Mouse (Mus musculus) kidney, adult 18-20 months (tissue): ENCODE measurements around the gene Mfap3l.
"Not testable (repeated sequence)": the region's sequence is repeated elsewhere in the genome, so short reads cannot be mapped to it uniquely, and the experiment has no call there.

ENCODE experiments used
- DNase-seq: peaks from one replicate; pipeline ENCODE4 v3.0.0; 2021

The Mfap3l gene

DNA sequence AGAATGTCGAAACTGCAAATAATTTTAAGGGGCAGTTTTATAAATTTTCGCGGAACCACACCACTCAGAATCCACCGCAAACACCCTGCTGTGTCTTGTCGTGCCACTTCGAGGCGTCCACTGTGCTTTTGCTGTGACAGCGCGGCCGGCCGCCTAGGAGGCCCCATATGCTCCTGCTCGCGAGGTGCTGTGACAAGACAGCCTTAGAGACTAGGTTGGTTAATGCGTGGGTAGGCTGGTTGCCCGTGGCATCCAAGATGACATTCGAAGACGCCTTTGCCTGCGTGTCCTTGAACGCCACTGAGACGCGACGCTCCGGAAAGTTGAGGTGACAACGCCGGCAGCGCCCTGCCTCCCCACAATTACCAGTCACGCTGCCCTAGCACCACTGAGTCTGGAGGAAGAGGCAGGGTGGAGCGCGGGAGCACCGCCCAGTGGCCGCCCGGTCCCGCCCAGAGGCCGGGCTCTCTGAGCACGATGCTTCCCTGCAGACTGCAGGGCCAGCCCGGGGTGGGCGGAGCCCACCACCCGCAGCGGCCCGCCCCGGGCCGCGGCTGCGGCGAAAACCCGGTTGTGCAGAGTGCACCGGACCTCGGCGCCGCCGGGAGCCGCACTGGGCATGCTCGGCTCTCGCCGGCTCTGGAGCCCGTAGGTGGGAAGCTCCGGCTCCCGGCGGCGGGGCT, at the start of gene Mfap3l:
Gene Mfap3l (plus strand): TSS at position 578 of the 683 bp plus-strand sequence.
- peak; percentile 92 for DNase-seq

- DNase-seq: no peak
Measured at GRCm38 (mm10) chr8:60583369-60583768, 49.3 kb upstream of the Mfap3l start.

DNA sequence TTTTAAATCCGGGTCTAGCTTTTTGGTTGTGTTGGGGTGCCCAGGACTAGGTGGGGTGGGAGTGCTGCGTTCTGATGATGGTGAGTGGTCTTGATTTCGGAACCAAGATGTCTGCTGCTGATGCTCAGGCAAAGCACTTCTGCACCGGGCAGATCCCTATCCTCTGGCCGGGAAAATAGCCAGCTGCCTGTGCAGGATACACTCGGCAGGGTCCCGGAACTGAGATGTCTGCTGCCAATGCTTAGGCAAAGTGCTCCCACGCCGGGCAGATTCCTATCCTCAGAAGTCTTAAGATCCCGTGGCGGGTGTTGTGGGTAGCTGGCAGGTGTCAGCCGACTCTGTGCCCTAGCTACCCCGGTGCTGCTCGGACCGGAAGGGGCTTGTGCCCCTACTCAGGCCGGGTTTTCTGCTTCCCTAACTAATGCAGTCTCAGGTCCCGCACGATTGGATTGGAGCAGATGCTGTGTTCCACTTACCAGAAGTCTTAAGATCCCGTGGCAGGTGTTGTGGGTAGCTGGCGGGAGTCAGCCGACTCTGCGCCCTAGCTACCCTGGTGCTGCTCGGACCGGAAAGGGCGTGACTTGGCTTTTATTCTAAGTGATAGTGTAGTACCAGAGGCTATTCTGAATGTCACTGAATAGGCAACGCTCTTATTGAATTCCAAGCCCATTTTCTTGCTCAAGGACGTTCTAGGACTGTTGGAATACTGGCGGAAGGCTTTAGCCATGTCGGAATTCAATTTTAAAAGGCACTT, 41.1 kb upstream of the Mfap3l start:
- DNase-seq: not testable (repeated sequence)

DNA sequence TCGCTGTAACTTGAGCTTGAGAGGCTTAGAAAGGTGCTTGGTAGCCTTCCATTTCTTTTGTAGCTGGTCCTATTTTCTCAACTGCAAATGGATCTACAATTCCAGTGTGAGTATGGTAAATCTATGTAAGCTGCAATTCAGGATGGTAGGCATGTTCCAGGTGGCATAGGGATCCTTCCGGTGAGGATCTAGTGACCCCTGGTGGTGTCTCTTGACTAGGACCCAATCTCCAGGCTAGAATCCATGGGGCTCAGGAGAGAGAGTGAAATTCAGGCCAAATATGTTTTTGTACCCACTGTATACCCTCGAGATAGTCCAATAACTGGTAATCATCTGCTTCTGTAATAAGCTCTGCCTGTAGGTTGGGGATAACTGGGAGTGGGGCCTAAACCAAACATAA, 37.9 kb upstream of the Mfap3l start:
- peak; percentile 72 for DNase-seq

- no peak for DNase-seq
Measured at GRCm38 (mm10) chr8:60611580-60612111, 21.0 kb upstream of the Mfap3l start.

DNA sequence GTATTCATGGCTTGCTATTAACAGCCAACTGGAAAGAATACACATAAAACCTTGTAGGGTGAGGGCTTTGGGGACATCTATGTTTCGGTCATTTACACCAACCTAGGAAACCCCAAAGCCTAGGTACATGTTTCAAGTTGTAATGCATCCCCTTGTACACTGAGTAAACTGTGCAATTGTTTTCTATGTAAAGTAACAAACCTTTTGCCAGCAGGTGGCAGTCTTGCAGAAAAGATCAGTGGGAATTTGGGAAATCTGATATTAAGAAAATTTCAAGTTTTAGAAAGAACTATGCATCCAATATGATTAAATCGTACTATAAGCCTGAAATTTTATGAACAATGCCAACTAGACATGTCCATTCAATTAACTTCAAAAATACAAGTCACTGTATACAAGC, 15.7 kb upstream of the Mfap3l start:
- DNase-seq: peak; percentile 31

DNA sequence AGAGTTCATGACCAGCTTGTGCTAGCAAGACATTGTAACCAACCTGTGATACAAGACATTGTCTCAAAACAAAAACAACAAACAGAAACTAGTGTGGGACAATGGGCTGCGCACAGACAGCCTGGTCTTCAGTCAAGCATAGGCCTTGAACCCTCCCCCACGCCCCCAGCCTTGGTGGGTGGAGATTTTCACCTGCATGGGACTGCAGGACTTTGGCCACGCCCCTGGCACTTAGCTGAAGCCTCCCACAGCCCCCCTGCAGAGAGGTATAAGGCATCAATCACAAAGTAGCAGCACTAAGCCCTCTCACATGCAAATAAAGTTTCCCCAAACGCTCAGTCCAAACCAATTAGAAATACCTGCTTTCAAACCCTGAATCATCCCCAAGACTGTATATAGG, 11.1 kb upstream of the Mfap3l start:
- no peak for DNase-seq

DNA sequence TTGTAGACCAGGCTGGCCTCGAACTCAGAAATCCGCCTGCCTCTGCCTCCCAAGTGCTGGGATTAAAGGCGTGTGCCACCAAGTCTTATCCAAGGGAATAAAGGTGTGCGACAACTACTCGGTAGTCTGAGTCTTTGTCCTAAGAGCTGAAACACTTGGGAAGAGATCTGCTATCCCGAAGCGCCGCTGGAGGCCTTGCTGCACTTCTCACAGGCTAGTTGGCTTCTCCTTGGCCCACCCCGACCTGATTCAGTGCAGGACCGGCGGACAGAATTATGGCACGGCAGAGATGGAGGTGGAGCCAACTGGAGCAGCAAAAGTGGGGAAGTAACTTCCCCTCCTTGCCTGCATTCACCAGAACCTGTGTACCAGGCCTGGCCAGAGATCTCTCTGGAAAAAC, 10.6 kb upstream of the Mfap3l start:
- no peak for DNase-seq

DNA sequence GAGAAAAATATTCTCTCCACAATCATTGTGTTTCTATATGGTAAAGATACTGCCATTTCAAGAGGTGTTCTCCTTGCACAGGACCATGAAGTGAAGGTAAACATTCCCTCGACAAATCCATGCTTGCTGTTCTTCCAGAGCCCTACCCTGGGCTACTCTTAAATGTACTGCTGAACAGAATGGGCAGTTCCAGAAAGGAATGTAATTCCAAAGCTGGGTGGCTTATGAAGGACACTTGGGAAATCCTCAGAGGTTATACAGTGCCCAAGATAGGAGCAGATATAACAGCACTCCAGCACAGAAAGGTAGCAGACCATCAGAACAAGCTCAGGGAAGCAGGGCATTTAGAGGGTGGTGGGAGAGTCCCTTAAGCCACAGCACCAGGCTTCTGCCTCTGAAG, 9.2 kb upstream of the Mfap3l start:
- DNase-seq: no peak

DNA sequence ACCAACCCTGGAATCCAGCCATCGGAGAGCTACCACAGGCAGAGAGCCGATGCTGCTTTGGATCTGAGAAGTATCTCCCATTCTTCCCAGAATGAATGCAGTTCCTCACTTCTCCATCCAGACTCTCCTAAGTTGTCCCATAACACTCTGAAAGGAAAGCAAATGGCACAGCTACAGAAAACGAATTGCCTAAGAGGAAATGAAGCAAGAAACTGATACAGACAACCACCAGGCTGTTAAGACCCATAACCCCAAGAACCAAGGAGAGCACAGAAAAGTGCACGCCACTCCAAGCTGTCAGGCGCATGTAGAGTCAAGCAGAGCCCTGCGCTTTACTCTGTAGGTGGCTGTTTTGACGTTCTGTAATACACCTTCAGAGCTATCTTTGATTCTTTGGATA, 7.9 kb upstream of the Mfap3l start:
- DNase-seq: no peak

GRCm38 (mm10) chr8:60627937-60628336, 4.7 kb upstream of the Mfap3l start:
- DNase-seq: no peak

GRCm38 (mm10) chr8:60629059-60629458, 3.6 kb upstream of the Mfap3l start:
- DNase-seq: no peak

DNA sequence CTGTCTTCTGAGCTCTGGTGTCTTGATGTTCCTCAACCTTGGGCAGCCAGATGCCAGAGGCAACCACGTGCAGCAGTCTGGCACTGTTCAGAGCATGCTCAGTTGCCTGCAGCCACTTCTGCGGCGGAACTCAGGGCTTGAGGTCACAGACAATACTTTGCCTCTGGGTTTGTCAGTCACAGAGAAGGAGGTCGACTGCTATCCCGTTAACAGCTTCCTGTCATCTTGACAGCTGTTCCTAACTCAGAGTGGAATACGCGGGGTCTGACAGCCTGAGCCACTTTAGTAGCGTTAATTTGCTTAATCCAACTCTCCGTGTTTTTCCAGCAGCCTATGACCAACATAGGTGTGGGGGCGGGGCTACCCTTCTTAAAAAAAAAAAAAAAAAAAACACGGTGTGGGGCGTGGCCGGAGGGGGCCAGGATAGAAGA, 1.1 kb upstream of the Mfap3l start:
- DNase-seq: peak; percentile 90

GRCm38 (mm10) chr8:60632933-60633655, 467 bp downstream of the Mfap3l start:
- DNase-seq: peak; percentile 63

- DNase-seq: no peak
Measured at GRCm38 (mm10) chr8:60634921-60635320, 2.3 kb downstream of the Mfap3l start.

DNA sequence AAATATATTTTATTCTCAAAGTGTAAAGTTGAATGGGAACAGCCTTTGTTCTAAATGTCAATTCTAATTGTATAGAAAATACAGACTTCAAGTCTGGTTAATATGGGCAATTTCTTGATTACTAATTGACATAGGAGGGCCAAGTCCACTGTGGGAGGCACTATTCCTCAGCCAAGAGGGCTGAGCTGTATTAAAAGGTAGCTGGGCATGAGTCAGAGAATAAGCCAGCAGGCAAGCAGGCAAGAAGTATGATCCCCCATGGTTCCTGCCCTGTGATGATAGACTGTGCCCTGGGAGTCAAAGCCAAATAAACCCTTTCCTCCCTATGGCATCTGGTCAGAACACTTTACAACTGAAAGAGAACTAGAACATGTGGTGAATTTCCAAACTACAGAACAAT, 3.2 kb downstream of the Mfap3l start:
- peak; percentile 30 for DNase-seq

- no peak for DNase-seq
Measured at GRCm38 (mm10) chr8:60640046-60640445, 7.4 kb downstream of the Mfap3l start.

GRCm38 (mm10) chr8:60643416-60644020, 10.9 kb downstream of the Mfap3l start:
- DNase-seq: no peak

- DNase-seq: no peak
Measured at GRCm38 (mm10) chr8:60645164-60645563, 12.5 kb downstream of the Mfap3l start.

DNA sequence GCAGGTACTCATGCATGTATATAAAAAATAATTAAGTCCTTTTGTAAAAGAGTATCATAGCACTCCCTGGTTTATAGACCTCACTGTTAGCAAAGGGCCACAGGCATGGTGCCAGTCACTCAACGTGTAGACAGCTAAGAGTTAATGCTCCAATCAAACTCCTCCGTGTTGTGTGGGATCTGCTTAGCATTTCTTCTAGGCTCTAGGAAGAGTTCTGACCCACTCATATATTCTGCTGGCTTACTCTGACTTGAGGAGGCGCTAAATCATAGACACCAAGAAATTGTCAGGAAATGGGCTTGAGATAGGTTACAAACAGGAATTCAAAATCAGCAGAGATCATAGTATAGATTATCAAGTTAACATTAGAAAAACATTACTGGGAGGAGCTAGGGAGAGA, 13.3 kb downstream of the Mfap3l start:
- DNase-seq: no peak

GRCm38 (mm10) chr8:60647291-60647690, 14.7 kb downstream of the Mfap3l start:
- no peak for DNase-seq

- no peak for DNase-seq
Measured at GRCm38 (mm10) chr8:60649081-60649480, 16.5 kb downstream of the Mfap3l start.

DNA sequence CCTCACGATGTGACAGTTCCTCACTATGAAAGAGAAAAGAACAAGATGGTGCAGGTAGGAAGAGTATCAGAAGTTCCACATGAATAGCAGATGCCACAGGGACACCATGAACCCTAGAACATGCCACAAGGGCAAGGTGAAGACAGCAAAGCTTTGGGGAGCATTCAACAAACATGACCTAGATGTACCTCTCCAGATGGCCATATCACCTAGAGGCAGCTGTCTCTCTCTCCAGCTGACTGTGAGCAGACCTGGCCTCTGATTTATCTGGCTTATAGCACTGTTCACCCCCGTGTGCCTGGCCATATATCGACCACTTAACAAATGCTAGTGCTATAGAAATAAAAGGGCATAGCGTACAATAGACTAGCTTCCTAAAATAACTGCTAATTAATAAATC, 17.5 kb downstream of the Mfap3l start:
- no peak for DNase-seq
